Mouse (Mus musculus) embryonic fibroblast, embryonic 13.5 days (primary cell): ENCODE results near the gene Kcnq2.

Experiments used
- CTCF ChIP-seq: IDR thresholded peaks from 2 replicates; pipeline ENCODE4 v1.5.1; 2011; ENCODE audit warnings: mild to moderate bottlenecking, control low read depth, low read length, moderate library complexity, borderline replicate concordance; ENCODE audit not compliant: insufficient read depth
- POLR2A ChIP-seq: IDR thresholded peaks from 2 replicates; pipeline ENCODE4 v1.6.1; 2011; ENCODE audit warnings: low read depth, mild to moderate bottlenecking, control low read depth, low read length, moderate library complexity

DNA sequence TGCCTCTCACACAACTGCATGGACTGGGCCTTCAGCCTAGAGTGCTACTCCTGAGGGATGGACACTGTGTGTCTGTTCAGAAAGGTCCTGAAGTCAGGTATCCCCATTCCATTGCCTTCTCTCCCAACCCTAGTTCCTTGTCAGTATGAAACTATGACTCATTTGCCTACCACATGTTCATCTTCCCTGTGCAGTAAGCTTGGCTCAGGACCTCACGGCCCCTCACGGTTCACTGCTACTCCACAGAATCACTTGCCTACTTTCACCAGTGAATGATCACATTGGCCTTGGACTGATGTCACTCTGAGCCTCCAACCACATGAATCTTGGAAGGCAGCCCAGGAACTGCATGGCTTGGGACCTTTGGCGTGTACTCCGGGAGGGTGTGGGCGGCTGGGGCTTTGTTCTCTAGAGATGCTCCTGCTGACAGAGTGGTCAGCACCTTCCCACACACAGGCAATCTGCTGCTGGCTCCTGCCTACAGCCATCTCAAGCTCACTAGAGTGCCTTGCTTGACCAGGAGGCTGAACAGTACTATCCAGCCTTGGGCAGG lies 4.6 kb upstream of the Kcnq2 start:
- no peak for TF ChIP-seq POLR2A
- TF ChIP-seq CTCF = no peak
